Mouse (Mus musculus) CH12F3 (cell line): Measurements from ENCODE around the gene Eps8l3.
"Not testable (repeated sequence)": the region's sequence is repeated elsewhere in the genome, so short reads cannot be mapped to it uniquely, and the experiment has no call there.

ENCODE experiments used
- in situ Hi-C: fragments of 300-500 bp; cut with MboI; formaldehyde crosslinking; loops from 2 replicates; pipeline ENCODE4 v1.14.3; 2020; ENCODE audit warnings: low sequenced_read_pairs

The Eps8l3 gene

DNA sequence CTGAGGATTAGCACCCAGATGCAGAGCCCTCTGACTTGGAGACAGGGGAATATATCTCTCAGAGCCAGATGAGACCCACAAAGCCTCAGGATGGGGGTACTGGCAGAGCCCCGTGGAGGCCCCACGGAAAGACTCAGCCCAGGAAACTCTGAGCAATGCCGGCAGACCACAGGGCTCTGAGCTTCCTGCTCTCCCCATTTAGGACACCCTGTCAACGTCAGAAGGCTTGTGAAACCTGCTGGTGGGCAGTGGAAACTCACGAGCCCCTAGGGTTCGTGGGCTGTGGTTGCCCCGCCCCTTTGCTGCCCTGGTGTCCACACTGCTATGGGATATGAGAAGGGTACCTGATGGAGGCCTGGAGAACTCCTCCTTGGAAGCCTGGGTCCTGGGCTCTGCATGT, 24.2 kb upstream of the Eps8l3 start:
- in situ Hi-C loops, result no loop called here

DNA sequence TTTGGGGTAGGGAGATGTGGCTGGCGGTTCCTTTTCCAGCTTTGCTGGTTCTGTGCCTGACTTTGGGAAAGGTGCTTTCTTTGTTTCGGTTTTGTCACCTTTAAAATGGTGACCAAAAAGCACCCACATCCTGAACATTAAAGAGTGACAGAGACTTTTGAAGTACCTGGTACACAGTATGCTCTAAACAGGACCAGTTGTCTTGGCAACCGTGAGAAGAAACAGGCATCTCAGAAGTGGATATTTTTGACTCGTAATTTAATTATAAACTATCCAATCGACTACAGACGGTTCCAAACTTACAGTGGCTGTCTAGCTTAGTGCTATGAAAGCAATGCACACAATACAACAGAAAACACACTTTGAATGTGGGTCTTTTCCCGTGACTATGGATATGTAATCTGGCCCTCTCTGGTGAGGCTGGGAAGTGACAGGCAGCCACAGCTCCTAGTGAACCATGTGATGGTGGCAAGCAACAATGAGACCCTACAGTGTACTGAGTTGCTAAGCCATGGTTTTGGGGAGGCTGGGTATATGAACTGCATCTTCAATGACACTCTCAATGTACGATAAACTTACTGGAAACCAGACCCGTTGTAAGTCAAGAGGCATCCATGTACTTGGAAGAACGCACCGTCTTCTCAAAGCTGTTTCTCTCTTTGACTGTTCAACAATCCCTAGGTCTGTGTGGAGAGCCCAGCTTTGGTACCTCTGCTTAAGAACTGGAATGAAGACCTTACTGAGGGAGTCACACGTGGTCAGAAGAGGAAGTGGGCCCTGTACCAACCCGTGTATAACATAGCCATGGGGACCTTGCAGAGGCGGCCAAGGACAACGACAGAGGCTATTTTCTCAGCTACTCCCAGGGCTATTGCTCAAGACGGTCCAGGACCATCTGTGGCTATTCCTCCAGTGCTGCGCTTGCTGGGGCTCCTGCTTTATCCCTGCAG, 23.5 kb upstream of the Eps8l3 start:
- in situ Hi-C loops, result no loop called here

DNA sequence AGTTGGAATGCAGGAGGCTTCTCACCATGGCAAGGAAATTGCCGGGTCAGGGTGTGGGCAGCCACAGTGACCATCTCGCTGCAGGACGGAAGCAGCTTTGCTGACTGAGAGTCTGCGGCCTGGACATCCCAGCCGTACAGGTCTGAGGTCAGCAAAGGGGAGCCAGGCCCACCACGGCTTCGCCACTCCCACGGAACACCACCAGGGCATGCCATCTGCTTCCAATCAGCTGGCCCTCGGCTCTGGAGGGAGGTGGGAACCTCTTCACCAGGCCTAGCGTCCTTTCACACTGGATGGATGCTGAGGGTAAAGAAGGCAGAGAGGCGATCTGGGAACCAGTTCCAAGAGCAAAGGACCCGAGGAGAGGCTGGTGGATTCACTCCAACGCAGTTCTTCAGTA, 21.7 kb upstream of the Eps8l3 start:
- in situ Hi-C loops, result no loop called here

DNA sequence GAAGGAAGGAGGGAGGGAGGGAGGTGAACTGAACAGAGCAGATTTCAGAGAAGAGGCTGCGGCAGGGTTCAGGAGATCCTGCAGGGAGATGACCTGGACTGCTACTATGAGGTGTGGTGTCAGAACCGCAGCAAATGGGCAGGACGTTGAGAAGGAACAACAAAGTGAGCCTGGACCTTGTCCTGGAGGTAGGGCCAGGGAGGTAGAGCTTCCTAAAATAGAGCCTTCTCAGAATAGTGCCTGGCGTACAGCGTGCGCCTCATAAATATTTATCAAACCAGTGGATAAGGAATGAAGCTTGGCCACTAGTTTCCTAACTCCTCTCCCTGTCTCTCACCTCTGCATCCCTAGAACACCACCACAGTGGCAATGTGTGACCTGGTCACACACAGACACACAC, 19.4 kb upstream of the Eps8l3 start:
- in situ Hi-C loops, result no loop called here

DNA sequence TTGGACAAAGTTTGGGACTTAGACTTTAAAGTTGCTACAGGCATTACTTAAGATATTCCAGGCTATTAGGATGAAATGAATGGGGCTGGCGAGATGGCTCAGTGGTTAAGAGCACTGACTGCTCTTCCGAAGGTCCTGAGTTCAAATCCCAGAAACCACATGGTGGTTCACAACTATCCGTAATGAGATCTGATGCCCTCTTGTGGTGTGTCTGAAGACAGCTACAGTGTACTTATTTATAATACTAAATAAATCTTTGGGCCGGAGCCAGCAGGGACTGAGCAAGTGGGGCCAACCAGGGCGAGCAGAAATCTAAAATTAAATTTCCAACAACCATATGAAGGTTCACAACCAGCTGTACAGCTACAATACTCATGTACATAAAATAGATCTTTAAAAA, 15.5 kb upstream of the Eps8l3 start:
- in situ Hi-C loops, result loop anchor here (5.0 kb wide), 1 partner anchor 164 kb away; the partner anchor contains the start of gene Ahcyl1

DNA sequence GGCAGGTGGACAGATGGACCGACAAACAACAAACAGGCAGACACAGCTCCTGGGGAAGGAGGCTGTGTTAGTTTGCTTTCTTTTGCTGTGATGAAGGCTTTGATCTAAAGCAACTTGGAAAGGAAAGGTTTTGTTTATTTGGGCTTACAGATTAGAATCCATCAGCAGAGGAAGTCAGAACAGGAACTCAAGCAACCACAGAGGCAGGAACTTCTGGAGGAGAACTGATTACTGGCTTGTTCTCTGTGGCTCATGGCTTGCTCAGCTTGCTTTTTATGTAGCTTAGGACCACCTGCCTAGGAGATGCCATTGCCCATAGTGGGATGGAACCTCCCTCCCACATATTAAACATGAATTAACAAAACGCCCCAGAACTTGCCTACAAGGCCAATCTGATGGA, 14.6 kb upstream of the Eps8l3 start:
- in situ Hi-C loops, result loop anchor here (5.0 kb wide), 1 partner anchor 165 kb away; the partner anchor contains the start of gene Ahcyl1

DNA sequence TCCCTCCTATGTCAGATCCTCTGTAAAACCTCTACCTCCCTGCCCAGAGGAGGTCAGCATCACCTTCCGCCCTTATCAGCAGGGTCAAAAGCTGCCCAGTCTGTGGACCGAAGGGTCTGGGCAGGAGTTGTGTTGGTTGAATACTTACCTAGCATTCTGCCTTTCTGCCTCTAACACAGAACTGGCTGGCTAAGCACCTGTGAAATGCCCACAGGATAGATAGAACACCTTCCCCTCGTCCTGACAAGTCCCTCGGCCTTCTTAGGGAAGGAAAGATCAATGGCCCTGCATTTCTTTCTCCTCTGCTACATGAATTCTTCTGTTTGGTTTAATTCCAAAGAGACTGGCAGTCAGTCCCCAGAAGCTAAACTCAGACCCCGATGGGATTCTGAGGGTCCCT, 13.6 kb upstream of the Eps8l3 start:
- in situ Hi-C loops, result loop anchor here (5.0 kb wide), 1 partner anchor 166 kb away; the partner anchor contains the start of gene Ahcyl1

DNA sequence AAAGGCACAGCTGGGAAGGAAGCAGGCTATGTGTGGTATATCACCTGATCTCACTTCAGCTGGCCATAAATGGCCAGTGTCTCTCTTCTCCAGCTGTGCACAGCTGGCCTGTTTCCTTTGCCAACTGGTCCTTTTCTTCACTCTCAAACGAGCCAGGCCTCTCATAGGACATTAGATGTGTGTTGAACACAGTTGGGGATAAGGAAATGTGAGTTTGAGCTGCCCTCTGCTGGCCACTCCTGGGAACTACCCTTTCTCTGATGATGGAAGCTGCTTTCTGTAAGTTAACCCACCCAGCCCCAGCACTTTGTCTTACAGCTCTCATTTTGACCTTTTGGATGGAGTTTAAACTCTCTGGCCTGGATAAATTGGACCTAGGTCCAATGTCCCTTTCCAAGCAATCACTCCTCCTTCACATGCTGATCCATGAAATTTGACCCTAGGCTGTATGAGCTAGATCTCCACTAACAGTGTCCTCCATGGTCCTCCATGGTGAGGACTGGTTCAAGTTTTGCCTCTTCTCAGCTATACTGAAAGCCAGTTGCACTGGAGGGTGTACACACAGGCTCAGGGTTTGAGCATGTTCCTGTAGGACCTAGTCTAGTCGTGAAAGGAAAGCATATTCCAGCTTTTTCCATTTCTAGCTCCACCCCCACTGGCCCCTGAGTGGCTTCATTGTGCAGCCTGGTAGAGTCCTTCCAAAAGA, 13.0 kb upstream of the Eps8l3 start:
- in situ Hi-C loops, result loop anchor here (5.0 kb wide), 1 partner anchor 167 kb away; the partner anchor contains the start of gene Ahcyl1

DNA sequence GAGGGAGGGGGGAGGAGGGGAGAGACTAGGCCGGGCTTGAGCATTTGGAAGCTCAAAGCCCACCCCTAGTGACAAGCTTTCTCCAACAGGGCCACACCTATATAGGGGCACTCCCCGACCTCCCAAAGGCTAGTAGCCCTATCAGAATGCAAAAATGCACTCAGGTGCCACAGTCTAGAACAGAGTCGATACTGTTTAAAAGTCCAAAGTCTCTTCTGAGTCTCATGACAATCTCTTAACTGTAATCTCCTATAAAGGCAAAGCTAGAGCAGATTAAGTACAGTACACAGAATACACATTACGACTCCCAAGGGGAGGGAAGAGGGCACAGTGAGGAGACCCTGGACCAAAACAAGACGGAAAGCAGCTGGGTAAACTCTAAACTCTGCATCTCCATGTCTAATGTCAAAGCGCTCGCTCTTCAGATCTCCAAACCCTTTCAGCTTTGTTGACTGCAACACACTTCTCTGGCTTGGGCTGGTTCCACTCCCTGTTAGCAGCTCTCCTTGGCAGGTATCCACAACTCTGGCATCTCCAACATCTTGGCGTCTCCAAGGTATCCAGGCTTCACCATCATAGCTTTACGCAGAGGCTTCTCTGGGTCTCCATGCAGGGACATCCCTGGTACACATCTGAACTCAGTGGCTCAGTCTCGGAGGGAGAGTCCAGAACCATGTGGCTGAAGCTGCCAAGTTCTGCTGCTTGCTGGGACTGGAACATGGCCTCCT, 11.5 kb upstream of the Eps8l3 start:
- in situ Hi-C loops, result no loop called here

DNA sequence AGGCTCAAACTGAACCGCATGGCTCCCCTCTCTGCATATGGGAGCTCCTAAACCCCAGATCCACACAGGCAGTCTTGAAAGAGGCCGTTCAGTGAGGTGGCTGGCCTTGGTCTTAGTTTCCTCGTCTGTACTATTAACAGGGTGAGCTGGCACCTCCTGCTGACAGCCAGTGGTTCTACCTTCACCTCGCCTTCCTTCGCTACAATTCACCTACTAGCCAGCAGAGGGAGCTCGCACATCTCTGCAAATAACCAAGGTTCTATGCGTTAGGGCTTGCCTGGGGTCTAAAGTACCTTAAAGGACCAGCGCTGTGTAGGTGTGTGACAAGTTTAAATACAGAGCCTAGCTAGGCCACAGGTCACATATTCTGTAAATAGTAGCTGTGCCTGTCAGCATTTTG, 9.9 kb upstream of the Eps8l3 start:
- in situ Hi-C loops, result no loop called here

DNA sequence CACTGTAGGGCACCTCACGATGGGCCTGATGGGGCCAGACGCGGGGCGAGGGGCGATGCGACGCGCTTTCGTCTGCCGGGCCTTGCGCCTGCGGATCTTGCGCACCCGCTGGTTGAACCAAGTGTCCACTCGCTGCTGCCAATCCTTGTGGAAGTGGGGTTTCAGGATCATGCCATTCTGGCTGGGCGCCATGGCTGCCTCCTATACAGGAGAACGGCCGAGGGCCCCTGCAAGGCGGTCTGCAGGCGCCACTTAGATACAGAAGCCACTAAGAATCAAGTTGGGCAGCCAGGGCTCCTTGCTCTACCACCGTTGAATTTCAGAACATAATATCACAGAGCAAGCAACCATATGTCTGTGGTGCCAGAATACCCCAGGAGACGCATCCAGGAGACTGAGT, 8.6 kb upstream of the Eps8l3 start:
- in situ Hi-C loops, result no loop called here

DNA sequence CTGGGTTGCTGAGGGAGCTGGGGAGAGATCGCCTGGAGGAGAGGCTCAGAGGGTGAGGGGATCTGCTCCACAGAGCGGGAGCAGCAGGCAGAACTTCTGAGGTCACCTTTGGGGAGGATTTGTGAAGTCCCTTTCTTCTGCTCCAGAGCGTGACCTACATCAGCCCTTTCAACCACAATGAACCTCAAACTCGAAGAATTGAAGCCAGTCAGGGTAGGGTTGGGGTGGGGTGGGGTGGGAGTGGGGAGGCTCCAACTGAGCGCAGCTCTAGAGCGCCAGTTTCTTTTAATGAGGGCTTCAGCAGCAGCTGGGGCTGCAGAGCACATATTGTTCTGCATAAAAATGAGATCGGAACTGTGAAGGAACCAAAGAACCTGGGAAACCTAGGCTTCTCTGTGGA, 7.9 kb upstream of the Eps8l3 start:
- in situ Hi-C loops, result no loop called here

DNA sequence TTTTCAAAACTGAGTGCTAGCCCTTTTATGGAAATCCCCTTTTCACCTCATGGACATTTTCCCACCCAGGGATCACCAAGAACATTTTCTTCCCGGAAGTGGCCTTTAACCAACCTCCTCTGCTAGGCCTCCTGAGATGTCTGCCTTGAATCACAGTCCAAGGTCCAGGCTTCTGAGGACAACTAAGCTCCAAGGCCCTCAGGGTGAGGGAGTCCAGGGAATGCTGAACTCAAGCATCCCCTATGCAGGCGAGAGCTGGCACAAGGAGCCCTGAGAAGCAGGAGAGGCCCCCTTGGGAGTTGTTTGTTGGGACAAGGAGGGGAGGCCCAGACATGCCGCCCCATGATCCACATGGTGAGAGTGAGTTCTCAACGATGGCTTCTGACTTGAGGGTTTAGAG, 7.1 kb upstream of the Eps8l3 start:
- in situ Hi-C loops, result no loop called here

DNA sequence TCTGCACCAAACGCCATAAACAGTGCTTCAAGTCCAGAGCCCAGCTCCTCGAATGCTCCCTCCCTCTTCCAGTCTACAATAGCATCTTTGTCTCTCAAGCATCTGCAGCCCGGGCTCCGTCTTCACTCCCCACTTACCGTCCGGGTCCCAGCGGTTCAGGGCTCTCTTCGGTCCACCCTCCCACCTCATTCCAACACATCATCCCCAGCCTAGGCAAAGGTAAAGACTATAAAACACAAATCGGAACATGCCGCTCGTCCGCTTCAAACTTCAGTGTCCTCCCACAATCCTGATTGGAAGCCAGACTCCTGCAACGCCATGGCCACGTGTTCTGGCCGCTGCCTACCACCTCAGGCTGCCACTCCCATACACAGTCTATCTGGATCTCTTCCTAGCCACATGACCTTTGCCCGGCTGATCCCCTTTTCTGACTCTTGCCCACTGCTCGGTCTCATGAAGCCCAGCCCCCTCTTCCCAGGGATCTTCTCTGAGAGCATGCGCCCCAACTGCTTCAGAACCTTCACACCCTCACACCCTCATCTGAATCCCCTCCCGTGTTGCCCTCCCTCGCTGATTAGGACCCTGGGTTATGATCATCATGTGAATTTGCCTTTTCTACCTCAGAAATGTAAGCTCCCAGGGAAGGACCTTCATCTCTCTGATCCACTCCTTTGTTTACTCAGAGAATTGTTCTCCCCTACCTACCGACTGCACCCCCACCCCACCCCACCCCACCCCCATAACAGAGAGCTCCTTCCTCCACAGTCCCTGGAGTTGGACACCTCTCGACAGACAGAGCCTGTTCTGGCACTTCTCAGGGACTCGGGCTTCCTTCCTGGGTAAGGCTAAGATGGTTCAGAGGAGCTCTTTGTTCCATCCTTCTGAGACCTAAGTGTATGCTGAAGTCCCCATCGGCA, 3.4 kb upstream of the Eps8l3 start:
- in situ Hi-C loops, result no loop called here

DNA sequence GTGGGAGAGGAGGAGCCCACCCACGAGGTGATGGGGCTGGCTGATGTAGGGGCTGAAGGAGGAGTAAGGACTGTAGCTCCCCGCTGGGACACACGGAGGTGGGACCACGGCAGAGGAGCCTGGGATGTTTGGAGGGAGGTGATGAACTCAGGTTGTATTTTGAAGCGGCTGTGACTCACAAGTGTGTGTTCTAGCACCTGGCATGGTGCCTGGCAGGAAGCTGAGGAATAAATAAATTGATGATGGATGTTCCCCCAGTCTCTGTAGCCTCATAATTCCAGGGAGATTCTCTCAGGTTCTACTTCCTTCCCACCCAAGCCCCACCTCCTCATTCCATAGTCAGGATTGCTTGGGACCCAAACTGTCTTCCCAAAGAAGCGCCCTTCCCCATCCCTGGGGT, 1.8 kb upstream of the Eps8l3 start:
- in situ Hi-C loops, result no loop called here

DNA sequence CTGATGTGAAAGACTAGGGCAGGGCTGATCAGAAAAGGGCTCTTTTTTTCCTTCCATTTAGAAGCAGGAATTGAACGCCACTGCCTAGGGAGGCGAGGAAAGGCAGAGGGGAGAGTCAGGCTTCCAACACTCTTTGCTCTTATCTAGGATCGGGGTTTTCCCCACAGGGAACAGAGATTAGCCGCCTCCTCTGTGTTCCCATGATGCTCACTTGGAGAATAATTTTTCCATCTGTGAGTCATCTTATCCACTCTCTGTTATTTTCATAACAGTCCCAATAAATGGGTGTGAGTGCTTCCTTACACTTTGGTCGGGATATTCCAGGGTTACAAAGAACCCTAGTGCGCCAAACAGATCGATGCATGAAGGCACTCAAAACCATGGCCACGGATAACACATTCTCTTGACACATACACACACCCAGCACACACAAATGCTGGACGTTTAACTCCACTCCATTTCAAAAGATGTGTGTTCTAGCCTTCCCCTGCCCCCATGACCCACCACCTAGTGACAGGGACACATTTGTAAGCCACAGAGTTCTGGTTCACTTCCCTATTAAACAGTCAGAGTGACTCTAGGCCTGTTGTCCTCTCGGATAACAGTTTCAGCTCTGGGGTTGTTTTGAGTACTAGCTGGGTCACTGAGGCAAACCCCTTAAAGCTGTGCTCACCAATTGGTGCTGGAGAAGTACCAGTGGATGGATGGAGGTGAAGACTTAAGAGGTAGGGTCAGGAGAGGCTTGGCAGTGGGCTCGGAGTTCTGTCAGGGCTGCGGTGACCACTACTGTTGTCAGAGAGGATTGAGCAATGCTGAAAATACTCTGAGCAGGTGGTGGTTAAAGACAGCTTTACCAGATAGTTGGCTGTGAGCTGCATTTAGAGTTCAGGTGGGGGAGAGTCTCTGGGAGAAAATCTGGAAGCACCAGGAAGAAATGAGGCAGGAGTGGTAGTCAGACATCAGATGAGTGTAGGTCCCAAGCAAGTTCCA, 1.0 kb downstream of the Eps8l3 start:
- in situ Hi-C loops, result no loop called here

DNA sequence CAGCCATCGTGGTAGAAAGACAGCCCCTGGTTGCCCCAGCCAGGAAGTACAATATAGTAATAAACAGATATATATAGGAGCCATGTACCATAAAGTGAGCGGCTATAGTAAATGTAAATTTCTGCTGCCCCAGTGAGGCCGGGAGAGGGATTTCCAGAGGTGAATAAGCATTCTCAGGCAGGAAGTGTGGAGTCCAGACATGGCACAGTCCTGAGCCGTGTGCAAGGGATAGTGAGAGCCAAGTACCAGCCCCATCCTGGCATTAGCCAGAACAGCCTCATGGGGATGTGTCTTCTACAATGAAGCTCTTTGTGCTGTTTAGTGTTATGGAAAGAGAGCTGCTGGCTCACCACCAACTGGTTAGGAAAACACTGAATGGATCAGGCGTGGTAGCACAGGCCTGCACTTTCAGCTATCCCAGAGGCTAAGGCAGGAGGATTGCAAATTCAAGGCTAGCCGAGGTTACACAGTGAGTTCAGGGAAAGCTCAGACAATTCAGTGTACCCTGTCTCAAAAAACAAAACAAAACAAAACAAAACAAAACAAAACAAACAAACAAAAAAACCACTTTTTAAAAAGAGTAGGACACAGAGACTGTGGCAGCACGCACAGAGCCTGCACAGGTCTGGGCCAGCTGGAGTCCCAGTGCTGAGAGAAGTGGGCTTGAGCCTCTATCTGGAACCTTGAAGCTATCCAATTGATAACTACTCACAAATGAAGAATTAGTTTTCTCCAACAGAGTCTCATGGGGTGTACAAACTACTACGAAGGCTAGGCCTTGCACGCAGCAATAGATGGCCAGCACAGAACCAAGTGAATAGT, 10.9 kb downstream of the Eps8l3 start:
- in situ Hi-C loops, result no loop called here

DNA sequence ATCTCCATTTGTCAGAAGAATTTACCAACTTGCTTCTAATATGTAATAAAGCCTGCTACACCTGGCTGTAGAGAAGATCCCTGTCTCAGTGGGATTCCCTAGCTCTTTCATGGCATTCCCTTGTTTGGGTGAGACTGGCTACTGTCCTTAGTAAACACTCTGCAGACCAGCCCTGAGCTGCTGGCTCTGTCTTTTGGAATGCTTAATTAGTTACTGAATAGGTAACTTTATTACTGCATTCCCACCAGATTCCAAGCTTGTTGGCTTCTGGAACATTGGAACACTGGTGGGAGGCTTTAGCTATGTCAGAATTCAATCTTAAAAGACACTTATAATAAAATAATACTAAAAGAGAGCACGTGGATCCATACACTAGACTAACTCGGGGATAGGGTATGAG, 12.2 kb downstream of the Eps8l3 start:
- in situ Hi-C loops, result not testable (repeated sequence)
